Mouse (Mus musculus): Measurements from ENCODE around the gene Sox15. TPM values are rescaled to one million over a fixed set of nuclear protein-coding genes. Genes with fewer than 3 reads are reported as not detected.
"Not testable (repeated sequence)": the region's sequence is repeated elsewhere in the genome, so short reads cannot be mapped to it uniquely, and the experiment has no call there.

The Sox15 gene
- polyA plus RNA-seq (2015; fragmentation: Nextera tagmentation; extraction: Ambion mirVana): 0.24 and 0.25 TPM in 2 replicates

- ATAC-seq (ENCODE audit: borderline replicate concordance, extremely low read depth, low FRiP score, low TSS enrichment): peak; percentile 73
- no peaks in the 10 kb centered on the region for H3K27me3 ChIP-seq
Measured at GRCm38 (mm10) chr11:69655264-69656064, at the start of gene Sox15. TSS of gene Sox15 (plus strand) at chr11:69655314.

GRCm38 (mm10) chr11:69605726-69606490 is 49.2 kb upstream of the Sox15 start, which contains the start of gene Atp1b2:
TSS of gene Atp1b2 (minus strand) at chr11:69605942.
- Histone ChIP-seq H3K9me3 (no peaks in the 10 kb centered on the region), H3K4me2 (peak within 1 kb of the TSS; percentile 95), H3K4me1 (peaks cover 31% of the 10 kb centered on the region), H3K36me3 (no peaks in the 10 kb centered on the region), H3K27me3 (peaks cover 16% of the 10 kb centered on the region; the same call in 1 of the 2 replicates), H3K9ac (peak within 1 kb of the TSS; percentile 57), H3K27ac (peak within 1 kb of the TSS; percentile 50), H3K4me3 (peak within 1 kb of the TSS; percentile 56)
- peak; percentile 82 for ATAC-seq (ENCODE audit: borderline replicate concordance, extremely low read depth, low FRiP score, low TSS enrichment)
- WGBS: 2% methylated on average over 32 of the region's 32 CpGs

More at GRCm38 (mm10) chr11:69655264-69656064, at the start of gene Sox15:
- no peaks in the 10 kb centered on the region for H3K9me3 ChIP-seq
- no peak within 1 kb of the TSS for H3K4me3 ChIP-seq
- peaks cover 69% of the 10 kb centered on the region for H3K36me3 ChIP-seq
- 0 out of 2 replicates have a peak within 1 kb of the TSS, but pooled peaks have one; percentile 14 for H3K9ac ChIP-seq
- H3K4me2 ChIP-seq: peak within 1 kb of the TSS; percentile 16; the same call in 1 of the 2 replicates
- H3K4me1 ChIP-seq: peaks cover 20% of the 10 kb centered on the region
- H3K27ac ChIP-seq: peak within 1 kb of the TSS; percentile 69
- WGBS: 19% methylated on average over 34 of the region's 34 CpGs

- no peak for ATAC-seq (ENCODE audit: borderline replicate concordance, extremely low read depth, low FRiP score, low TSS enrichment)
- Histone ChIP-seq H3K4me2 (peak overlapping the region; percentile 95), H3K27me3 (peaks cover 16% of the 10 kb centered on the region; the same call in 1 of the 2 replicates), H3K4me1 (peaks cover 26% of the 10 kb centered on the region), H3K9me3 (no peaks in the 10 kb centered on the region), H3K9ac (no peak overlapping the region), H3K4me3 (peak overlapping the region; percentile 56), H3K36me3 (no peaks in the 10 kb centered on the region), H3K27ac (no peak overlapping the region)
- WGBS: 34% methylated on average over 2 of the region's 2 CpGs
Measured at GRCm38 (mm10) chr11:69606491-69606795, 48.7 kb upstream of the Sox15 start.

DNA sequence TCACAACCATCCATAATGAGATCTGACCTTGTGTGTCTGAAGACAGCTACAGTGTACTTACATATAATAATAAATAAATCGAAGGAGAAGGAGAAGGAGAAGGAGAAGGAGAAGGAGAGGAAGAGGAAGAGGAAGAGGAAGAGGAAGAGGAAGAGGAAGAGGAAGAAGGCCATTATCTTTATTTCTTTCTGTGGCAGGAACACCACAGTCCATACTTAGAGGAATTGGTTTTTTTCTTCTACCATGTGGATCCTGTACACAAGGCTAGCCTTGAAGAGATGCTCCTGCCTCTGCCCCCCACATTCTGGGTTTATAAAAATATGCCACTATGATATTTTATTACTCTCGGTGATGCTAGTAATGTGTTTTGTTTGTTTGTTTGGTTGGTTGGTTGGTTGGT is 48.3 kb upstream of the Sox15 start:
- Histone ChIP-seq H3K27me3 (peaks cover 16% of the 10 kb centered on the region; the same call in 1 of the 2 replicates), H3K9ac (no peak overlapping the region), H3K4me3 (no peak overlapping the region), H3K27ac (no peak overlapping the region), H3K36me3 (no peaks in the 10 kb centered on the region), H3K4me1 (peaks cover 26% of the 10 kb centered on the region), H3K4me2 (no peak overlapping the region), H3K9me3 (no peaks in the 10 kb centered on the region)
- WGBS: 76% methylated on average over 2 of the region's 2 CpGs
- no peak for ATAC-seq (ENCODE audit: borderline replicate concordance, extremely low read depth, low FRiP score, low TSS enrichment)

GRCm38 (mm10) chr11:69608525-69608924 is 46.6 kb upstream of the Sox15 start:
- Histone ChIP-seq H3K27me3 (peaks cover 16% of the 10 kb centered on the region; the same call in 1 of the 2 replicates), H3K9ac (no peak overlapping the region), H3K4me2 (no peak overlapping the region), H3K4me3 (no peak overlapping the region), H3K36me3 (no peaks in the 10 kb centered on the region), H3K4me1 (peaks cover 25% of the 10 kb centered on the region), H3K27ac (no peak overlapping the region), H3K9me3 (no peaks in the 10 kb centered on the region)
- WGBS: 91% methylated on average over 3 of the region's 3 CpGs
- no peak for ATAC-seq (ENCODE audit: borderline replicate concordance, extremely low read depth, low FRiP score, low TSS enrichment)

- Histone ChIP-seq H3K4me3 (no peak overlapping the region), H3K9me3 (no peaks in the 10 kb centered on the region), H3K4me1 (peaks cover 24% of the 10 kb centered on the region), H3K27ac (no peak overlapping the region), H3K36me3 (no peaks in the 10 kb centered on the region), H3K27me3 (peaks cover 13% of the 10 kb centered on the region; the same call in 1 of the 2 replicates), H3K4me2 (no peak overlapping the region), H3K9ac (no peak overlapping the region)
- ATAC-seq (ENCODE audit: borderline replicate concordance, extremely low read depth, low FRiP score, low TSS enrichment): no peak
- WGBS: 50% methylated on average over 7 of the region's 7 CpGs
Measured at GRCm38 (mm10) chr11:69609416-69609815, 45.7 kb upstream of the Sox15 start.

DNA sequence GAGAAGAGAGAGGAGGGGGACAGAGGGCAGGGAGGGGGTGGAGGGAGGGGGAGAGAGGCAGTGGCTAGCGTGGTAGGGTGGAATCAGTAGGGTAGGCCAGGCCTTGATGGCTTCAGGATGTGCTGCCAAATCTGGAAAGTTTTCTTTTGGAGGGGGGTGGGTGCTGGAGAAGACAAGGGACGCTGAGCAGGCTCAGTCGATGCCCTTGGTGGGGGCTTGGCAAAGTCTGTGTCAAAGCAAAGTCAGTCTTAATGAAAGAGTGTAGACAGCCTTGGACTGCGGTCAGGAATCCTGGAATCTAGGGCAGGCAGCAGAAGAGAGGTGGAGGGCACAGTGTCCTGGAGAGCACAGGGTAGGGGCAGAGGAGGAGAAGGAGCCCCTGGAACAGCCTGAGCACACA is 44.2 kb upstream of the Sox15 start:
- ATAC-seq (ENCODE audit: borderline replicate concordance, extremely low read depth, low FRiP score, low TSS enrichment): no peak
- H3K9me3 ChIP-seq: no peaks in the 10 kb centered on the region
- no peaks in the 10 kb centered on the region for H3K36me3 ChIP-seq
- no peak overlapping the region for H3K27ac ChIP-seq
- H3K27me3 ChIP-seq: peaks cover 8% of the 10 kb centered on the region
- no peak overlapping the region for H3K4me2 ChIP-seq
- no peak overlapping the region for H3K4me3 ChIP-seq
- H3K9ac ChIP-seq: no peak overlapping the region
- 37% methylated on average over 4 of the region's 4 CpGs for WGBS
- H3K4me1 ChIP-seq: peaks cover 12% of the 10 kb centered on the region

- ATAC-seq (ENCODE audit: borderline replicate concordance, extremely low read depth, low FRiP score, low TSS enrichment): peak; percentile 81; the same call in 1 of the 2 replicates
- Histone ChIP-seq H3K4me1 (peaks cover 8% of the 10 kb centered on the region), H3K9me3 (no peaks in the 10 kb centered on the region), H3K4me3 (peak overlapping the region; percentile 3; the same call in 1 of the 2 replicates), H3K4me2 (peak overlapping the region; percentile 49), H3K9ac (peak overlapping the region; percentile 10; the same call in 1 of the 2 replicates), H3K27ac (0 out of 2 replicates have a peak overlapping the region, but pooled peaks have one; percentile 37), H3K36me3 (no peaks in the 10 kb centered on the region), H3K27me3 (peaks cover 11% of the 10 kb centered on the region)
- WGBS: 9% methylated on average over 19 of the region's 19 CpGs
Measured at GRCm38 (mm10) chr11:69613553-69614256, 41.4 kb upstream of the Sox15 start.

GRCm38 (mm10) chr11:69614257-69614588 is 40.9 kb upstream of the Sox15 start:
- not testable (repeated sequence) for H3K9me3 ChIP-seq; H3K4me1 ChIP-seq; ATAC-seq (ENCODE audit: borderline replicate concordance, extremely low read depth, low FRiP score, low TSS enrichment); H3K9ac ChIP-seq; H3K4me3 ChIP-seq; H3K27ac ChIP-seq; H3K36me3 ChIP-seq
- 42% methylated on average over 11 of the region's 11 CpGs for WGBS
- peaks cover 11% of the 10 kb centered on the region for H3K27me3 ChIP-seq
- peak overlapping the region; percentile 49 for H3K4me2 ChIP-seq

GRCm38 (mm10) chr11:69616781-69617180 is 38.3 kb upstream of the Sox15 start:
- Histone ChIP-seq H3K36me3 (no peaks in the 10 kb centered on the region), H3K4me1 (peaks cover 10% of the 10 kb centered on the region), H3K4me3 (no peak overlapping the region), H3K9ac (0 out of 2 replicates have a peak overlapping the region, but pooled peaks have one; percentile 19), H3K9me3 (no peaks in the 10 kb centered on the region), H3K27ac (no peak overlapping the region), H3K4me2 (no peak overlapping the region), H3K27me3 (peaks cover 11% of the 10 kb centered on the region)
- 41% methylated on average over 10 of the region's 10 CpGs for WGBS
- no peak for ATAC-seq (ENCODE audit: borderline replicate concordance, extremely low read depth, low FRiP score, low TSS enrichment)

GRCm38 (mm10) chr11:69617805-69618204 is 37.3 kb upstream of the Sox15 start, which contains the start of gene Shbg:
TSS of gene Shbg (minus strand) at chr11:69617905.
- Histone ChIP-seq H3K27me3 (peaks cover 11% of the 10 kb centered on the region), H3K27ac (no peak within 1 kb of the TSS), H3K4me3 (no peak within 1 kb of the TSS), H3K4me2 (no peak within 1 kb of the TSS), H3K4me1 (peaks cover 16% of the 10 kb centered on the region), H3K36me3 (no peaks in the 10 kb centered on the region), H3K9ac (0 out of 2 replicates have a peak within 1 kb of the TSS, but pooled peaks have one; percentile 19), H3K9me3 (no peaks in the 10 kb centered on the region)
- 64% methylated on average over 5 of the region's 5 CpGs for WGBS
- no peak for ATAC-seq (ENCODE audit: borderline replicate concordance, extremely low read depth, low FRiP score, low TSS enrichment)

Measured in lung, embryonic 15.5 days (tissue).